Mouse (Mus musculus): ENCODE results near the gene Adgrd1. TPM values are rescaled to one million over a fixed set of nuclear protein-coding genes. Genes with fewer than 3 reads are reported as not detected.

Adgrd1 gene
- polyA plus RNA-seq (2012; rRNA removed), result 1.9 and 2.2 TPM in 2 replicates

DNA sequence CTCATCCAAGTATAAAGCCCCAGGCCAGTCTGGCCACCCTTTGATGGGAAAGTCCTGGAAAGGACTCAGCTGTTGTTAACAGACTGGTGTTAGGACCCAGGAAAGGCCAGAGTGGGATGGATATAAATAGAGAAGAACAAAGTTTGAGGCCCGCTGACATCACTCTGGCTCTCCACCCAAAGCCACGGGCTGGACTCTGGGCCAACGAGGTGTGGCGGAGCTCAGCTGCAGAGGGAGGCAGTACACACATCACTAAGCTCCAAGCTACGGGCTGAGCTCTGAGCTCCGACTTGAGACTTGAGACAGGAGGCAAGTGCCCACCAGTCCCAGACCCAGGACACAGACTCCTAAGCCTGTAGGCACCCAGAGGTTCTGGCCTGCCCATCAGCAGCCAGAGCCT is at the start of gene Adgrd1:
Adgrd1 (plus strand) TSS at position 240 of the 400 bp plus-strand sequence.
- DNase-seq (ENCODE audit: extremely low spot score in 1 of 2, low spot score in 1 of 2), result no peak

DNA sequence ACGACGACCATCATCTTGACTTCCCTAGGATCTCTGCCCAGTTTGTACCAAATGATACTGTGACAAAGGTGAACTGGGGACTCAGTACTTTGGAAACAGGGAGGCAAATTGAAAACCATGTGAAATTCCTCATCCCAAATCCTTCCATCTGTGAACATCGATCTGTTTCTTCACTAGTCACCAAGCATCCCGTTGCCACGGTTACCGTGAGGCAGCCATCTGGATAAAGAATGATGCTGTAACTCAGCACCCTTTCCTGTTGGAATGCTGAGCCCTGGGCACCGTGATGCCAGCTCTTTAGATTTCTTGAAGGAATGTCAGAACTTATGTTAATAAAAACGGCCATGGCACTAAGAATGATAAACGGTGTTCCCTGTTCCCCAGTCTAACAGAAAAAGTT is 47.2 kb upstream of the Adgrd1 start:
- peak; percentile 72 to 83 for DNase-seq (ENCODE audit: extremely low spot score in 1 of 2, low spot score in 1 of 2)

DNA sequence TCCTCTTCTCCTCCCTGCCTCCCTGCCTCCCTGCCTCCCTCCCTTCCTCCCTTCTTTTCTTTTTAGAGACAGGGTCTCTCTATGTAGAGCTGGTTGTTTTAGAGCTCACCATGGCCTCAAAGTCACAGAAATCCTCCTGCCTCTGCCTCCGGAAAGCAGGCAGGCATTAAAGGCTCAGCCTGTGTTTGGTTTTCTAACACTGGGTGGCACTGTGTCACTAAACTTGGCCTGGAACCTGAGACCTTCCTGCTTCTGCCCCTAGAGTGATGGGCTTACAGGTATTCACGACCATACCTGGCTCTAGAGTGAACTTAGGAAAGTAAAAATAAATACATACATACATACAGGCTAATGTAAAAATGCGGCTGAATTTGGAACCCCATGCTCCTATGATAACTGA is 44.6 kb upstream of the Adgrd1 start:
- no peak for DNase-seq (ENCODE audit: extremely low spot score in 1 of 2, low spot score in 1 of 2)

DNA sequence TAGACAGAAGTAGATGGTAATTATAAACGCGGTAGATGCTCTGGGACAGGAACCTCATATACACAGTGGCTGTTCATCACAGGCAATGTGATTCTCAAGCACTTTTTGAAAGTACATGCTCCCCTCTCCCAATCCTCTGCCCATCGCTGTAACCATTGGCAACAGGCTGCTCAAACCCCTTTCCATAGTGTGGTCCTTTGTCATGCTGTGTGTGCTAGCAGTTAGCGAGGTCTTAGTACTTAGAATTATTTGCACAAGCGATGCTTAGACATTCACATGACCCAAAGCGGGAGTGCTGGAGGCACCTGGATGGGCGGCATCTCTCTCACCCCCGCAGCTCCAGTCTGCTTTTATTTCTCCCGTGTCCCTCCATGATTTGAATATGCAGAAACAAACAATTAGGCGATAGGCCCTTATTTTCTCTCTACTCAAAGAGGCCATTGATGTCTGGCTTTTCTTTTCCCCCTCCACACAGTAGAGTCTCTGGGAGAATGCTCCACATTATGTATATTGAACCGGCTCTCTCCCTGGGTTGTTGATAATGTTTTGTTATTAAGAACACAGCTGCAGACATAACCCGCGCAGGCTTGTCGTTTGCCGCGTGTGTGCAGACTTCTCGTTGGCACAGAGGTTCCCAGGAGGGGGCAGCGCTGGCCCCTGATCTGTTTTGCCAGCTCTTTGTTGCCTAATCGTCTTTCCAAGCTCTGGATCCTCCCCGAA is 43.8 kb upstream of the Adgrd1 start:
- no peak for DNase-seq (ENCODE audit: extremely low spot score in 1 of 2, low spot score in 1 of 2)

DNA sequence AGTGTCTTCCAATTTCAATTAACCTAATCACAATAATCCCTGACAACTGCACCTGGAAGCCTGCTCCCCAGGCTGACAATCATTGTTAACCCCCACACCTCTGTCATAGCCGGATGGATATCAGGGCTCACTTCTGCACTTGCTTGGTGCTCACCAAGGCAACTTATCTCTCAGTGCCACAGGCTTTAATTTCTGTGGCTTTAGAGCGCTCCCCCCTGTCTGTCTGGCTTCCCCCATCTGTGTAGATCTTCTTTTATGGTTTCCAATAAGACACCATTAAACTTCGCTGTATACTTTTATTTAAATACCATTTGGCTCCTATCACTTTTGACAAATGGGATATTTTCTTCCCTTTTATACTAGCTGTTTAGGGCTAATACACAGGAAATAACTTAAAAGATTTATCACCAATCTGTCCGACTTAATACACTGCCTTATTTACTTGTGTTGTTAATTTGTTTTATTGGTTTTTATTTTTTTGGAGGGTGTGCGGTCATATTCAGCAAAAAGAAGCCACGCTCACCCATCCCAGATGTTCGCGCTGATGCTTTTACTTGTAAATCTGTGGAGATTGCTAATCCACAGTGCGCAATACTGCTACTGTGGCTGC is 41.8 kb upstream of the Adgrd1 start:
- DNase-seq (ENCODE audit: extremely low spot score in 1 of 2, low spot score in 1 of 2), result no peak

DNA sequence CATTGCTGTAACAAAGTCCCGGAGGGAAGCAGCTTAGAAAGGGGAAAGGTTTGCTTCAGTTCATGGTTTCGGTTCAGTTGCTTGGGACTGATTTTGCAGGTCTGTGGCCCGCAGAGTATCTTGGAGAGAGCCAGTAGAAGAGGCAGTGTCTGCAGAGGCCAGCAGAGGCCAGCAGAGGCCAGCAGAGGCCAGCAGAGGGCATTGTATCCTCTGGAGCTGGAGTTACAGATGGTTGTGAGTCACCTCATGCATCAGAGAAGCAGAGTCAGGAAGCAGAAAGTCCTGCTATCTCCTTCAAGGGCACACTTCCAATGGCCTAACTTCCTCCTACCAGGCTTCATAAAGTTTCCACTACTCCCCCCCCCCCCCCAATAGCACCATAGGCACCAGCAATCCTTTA is 37.4 kb upstream of the Adgrd1 start:
- DNase-seq (ENCODE audit: extremely low spot score in 1 of 2, low spot score in 1 of 2), result no peak

DNA sequence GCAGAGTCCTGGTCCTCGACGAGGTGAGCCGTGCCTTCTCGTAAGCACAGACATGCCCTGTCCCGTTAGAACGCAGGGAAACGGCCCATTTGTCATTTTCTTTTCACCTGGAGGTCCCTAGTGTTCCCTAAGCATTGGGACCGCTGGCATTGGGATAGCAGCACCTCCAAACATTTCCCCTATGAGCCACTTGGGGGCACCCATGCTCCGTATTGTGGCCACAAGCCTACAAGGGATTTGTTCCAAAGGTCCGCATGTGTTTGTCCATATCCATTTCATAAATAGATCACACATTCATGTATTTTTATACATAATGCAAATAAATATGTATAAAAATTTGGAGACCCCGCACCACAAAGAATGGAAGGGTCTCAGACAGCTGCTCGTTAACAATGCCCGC is 35.0 kb upstream of the Adgrd1 start:
- DNase-seq (ENCODE audit: extremely low spot score in 1 of 2, low spot score in 1 of 2), result peak; percentile 42 to 90

DNA sequence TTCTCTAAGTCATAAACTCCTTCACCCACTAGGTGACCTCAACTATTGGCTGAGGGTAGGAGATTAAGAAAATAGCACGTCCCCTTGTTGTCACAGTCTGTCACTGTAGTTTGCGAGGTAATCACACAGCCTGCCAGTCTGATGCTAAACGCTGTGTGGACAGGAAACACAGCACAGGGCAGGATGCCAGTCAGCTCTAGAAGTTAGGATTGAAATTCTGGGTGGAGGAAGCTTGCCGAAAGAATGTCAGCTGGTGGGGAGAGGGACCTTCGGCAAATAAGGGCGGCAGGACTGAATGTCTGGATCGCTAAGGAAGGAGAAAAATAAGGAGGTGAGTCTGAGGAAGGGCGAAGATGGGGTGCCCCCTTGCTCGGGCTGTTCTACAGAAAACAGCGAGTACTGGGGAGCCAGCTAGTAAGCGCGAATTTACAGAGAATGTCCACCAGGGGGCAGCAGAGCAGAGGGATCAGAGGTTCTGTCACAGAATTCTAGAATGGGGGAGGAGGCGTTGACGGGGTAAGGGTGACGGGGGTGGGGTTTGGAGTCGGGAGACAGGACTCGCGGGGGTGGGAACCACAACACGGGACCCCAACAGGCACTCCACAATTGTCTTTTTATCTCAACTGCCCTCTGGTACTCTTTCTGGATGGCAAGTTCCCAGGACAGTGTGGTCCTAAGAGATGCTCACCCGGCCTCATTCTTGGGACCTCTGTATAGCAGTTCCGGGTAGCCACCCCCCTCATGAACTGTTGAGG is 33.3 kb upstream of the Adgrd1 start:
- DNase-seq (ENCODE audit: extremely low spot score in 1 of 2, low spot score in 1 of 2), result peak in 1 of 2 experiments; percentile 94

DNA sequence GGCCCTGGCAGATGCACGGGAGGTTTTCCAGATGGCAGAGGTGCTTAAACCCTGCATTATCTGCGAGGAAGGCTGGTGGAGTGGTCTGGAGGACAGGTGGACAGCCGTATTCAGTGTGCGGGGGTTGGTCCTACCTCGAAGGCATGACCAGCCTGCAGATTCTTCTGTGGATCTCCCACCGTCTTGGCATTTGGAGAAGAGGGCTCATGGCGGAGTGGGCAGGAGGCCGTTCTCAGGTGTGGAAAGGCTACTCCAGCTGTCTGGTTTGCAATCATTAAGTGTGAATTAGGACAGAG is 32.8 kb upstream of the Adgrd1 start:
- no peak for DNase-seq (ENCODE audit: extremely low spot score in 1 of 2, low spot score in 1 of 2)

DNA sequence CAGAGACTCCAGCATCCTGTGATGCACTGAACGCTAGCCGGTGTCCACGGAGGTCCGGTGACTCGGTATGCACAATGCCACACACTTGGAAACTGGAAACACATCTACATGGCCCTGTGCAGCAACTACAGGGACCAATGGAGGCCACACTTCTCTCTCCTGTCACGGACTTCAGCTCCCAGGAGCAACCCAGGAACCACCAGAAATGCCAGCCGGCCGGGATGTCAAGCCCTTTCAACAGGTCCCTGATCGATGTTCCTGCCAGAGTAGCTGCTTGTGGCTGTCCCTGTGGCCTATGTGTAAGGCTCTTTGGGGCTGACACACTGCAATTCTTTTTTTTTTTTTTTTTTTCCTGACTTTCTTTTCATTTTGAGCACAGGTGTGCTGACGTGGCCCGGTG is 32.4 kb upstream of the Adgrd1 start:
- no peak for DNase-seq (ENCODE audit: extremely low spot score in 1 of 2, low spot score in 1 of 2)

DNA sequence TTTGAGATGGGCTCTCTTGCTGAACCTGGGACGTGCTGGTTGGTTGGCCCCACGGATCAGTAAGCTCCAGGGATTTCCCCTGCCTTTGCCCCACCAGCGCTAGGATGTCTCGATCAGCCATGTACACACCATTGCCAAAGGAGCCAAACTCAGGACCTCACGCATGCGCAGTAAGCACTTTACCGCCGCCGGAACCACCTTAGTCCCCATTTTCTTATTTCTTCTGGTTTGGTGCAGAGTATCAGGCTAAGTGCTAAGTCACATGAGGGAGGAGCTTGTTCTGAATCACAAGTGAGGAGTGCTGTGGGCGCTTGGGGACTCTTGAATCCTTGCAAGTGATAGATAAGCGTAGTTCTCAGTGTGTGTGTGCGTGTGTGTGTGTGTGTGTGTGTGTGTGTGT is 31.2 kb upstream of the Adgrd1 start:
- no peak for DNase-seq (ENCODE audit: extremely low spot score in 1 of 2, low spot score in 1 of 2)

DNA sequence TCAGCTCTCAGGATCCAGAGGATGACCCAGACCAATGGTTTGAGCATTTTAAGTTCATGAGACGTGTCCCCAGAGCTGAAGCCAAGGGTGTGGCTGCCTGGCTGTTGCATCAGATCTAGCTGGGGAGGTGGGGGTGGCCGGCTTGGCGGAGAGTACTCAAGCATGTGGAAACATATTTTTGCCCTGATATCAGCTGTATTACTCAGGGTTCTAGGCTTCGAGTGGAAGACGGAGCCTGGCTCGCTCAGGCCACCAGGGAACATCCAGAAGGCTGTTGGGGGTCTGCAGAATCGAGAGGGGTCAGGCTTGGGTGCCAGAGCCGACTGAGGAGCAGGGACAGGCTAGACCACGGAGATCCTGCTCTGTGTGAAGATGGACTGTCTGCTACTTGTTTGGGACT is 30.6 kb upstream of the Adgrd1 start:
- no peak for DNase-seq (ENCODE audit: extremely low spot score in 1 of 2, low spot score in 1 of 2)

DNA sequence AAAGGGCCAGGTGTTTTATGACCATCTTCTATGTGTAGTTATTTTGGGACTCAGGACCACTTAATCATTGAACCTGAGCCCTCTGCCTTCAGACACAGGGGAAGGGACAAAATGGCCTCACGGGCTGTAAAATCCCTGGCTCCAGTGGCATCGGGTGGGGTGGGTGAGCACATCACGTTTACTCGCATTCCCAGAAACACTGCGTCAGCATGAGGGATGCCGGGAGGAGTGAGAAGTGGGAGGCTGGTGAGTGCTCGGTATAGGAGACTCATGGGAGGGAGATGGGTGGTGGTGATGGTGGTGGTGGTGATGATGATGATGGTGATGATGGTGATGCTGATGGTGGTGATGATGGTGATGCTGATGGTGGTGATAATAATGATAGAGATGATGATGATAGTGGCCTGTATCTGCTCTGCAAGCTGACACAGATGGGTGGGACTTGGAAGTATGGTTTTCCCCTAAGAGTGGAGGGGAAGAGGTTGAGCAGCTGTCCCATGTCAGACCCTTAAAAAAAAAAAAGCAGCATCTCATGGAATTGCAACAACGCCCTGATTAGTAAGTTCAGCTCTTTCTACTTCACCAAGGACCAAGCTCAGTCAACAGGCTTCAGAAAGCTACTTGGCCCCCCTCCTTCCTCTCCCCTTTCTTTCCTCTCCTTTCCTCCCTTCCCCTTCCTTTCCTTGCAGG is 29.9 kb upstream of the Adgrd1 start:
- DNase-seq (ENCODE audit: extremely low spot score in 1 of 2, low spot score in 1 of 2), result no peak

DNA sequence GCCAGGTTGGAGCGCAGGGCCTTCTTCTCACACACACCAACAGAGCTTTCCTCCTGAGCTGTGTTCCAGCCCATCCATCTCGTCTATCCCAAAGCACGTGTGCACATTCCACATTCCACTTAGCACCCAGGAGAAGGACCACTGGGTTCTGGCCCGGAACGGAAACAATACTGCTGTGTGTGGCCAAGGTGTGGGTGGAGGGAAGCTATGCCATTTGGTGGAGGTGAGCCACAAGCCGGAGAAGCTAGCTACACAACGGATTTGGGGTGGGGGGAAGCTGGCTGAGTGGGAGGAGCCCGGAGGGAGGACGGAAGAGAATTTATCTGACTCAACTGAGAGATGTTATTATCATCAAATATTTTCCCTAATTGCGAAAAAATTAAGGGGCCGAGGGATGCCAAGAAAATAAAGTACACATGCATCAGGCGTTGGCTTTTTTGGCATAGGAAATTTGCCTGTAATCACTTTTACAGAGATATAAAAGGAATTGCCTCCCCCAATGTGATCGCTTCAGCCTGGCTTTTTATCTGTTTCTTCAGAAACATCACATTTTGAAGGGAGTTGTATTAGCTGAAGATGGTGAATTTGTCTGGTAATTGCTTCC is 29.2 kb upstream of the Adgrd1 start:
- no peak for DNase-seq (ENCODE audit: extremely low spot score in 1 of 2, low spot score in 1 of 2)

DNA sequence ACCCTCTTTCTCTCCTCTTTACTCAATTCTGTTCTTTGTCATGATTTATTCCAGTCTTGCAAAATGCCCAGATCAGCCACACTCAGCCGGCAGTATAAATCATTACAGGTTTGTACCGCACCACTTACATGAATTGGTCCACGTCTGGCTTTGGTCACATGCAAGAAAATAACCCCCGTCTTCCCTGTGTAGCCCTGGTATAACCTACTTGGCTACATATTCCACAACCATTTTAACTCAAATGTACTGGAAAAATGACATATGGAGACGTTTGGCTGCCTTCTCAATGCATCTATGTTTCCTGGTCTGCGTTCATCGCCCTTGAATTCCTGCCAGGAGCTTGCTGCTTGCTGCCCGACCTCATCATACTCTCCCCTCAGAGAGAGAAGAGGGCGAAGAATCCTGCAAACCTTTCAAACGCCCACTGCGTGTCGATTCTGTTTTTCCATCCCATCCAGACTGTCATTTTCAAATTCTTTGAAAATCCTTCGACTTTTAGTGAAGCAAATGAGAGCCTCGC is 24.7 kb upstream of the Adgrd1 start:
- DNase-seq (ENCODE audit: extremely low spot score in 1 of 2, low spot score in 1 of 2), result no peak

DNA sequence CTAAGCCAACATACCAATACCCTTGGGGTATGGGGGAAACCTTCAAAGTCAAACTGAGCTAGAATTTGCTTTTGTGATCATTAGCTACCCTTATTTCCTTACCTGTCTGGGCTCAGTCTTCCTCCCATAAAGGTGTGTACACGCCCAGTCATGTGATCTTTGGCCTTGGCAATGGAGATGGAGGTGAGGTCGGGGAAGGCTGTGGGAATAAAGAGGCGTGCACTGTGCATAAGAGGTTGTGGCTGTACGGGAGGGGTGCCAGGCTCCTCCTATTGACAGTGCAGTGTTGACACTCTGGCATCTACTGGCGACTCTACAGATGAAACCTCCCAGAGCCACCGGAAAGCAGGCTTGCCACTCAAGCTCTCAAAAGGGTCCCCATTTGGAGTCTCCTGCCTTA is 23.1 kb upstream of the Adgrd1 start:
- no peak for DNase-seq (ENCODE audit: extremely low spot score in 1 of 2, low spot score in 1 of 2)

DNA sequence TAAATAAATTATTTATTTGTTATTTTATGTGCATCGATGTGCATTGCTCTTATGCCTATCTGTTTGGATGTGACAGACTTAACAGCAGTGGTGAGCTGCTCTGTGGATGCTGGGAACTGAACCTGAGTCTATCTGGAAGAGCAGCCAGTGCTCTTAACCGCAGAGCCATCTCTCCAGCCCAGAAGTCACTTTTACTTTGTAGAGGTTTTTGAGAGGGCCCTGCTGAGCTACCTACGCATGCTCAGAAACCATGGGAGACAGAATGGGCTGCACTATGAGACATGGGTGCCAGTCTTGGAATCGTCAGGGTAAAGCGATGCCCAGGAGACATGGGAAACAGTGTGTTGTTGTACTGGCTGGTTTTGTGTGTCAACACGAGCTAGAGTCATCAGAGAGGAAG is 20.5 kb upstream of the Adgrd1 start:
- DNase-seq (ENCODE audit: extremely low spot score in 1 of 2, low spot score in 1 of 2), result no peak

DNA sequence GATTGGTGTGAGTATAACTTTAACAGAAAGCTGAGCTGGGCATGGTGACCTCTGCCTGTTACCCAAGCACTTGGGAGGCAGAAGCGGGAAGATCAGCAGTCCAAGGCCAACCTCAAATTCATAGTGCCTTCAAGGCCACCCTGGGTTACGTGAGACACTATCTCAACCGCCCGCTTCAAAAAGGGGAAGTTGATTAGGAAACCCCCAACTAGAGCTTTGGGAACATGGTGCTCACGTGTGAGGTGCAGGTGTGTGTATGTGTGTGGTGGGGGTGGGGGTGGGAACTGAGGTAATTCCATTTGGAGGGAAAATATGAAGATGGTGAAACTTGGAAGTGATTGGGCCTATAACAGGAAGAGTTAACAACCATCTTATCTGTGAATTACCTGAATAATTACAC is 19.3 kb upstream of the Adgrd1 start:
- DNase-seq (ENCODE audit: extremely low spot score in 1 of 2, low spot score in 1 of 2), result no peak

DNA sequence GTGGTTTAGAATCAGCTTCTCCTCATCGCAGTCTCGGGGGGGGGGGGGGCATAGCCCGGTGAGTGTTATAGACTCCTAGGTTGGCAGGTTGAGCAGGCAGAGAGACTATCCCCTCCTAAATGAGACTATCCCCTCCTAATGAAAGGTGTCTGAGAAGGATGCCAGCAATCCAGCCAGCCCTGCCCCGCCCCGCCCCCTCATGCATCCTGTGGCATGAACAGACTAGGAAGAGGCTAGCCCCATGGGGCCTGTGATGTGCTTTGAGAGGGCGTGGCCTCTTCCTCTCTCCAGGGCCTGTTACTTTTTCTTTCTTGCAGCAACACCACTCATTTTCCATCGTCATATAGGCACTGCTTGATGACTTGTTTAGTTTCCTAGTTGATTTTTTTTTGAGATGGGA is 15.0 kb upstream of the Adgrd1 start:
- DNase-seq (ENCODE audit: extremely low spot score in 1 of 2, low spot score in 1 of 2), result no peak

DNA sequence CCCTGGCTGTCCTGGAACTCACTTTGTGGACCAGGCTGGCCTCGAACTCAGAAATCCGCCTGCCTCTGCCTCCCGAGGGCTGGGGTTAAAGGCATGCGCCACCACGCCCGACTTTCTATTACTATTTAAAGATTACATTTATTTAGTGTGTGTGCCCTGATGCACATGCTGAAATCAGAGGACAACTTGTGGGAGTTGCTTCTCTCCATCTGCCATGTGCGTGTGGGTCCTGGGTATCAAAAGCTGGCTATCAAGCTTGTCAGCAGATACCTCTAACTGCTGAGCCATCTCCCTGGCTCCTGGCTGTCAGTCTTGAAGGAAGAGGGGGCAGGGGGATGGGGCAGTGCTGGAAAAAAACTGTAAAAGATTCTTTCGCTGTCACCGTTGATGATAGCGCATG is 11.4 kb upstream of the Adgrd1 start:
- no peak for DNase-seq (ENCODE audit: extremely low spot score in 1 of 2, low spot score in 1 of 2)
